Mouse (Mus musculus): ENCODE measurements around the gene Arl4c.
A peak's percentile ranks its signal among the peaks of the same experiment; 100 is the strongest.
"Not testable (repeated sequence)": the region's sequence is repeated elsewhere in the genome, so short reads cannot be mapped to it uniquely, and the experiment has no call there.

Arl4c gene

GRCm38 (mm10) chr1:88655473-88656095, 46.4 kb downstream of the Arl4c start:
- ATAC-seq (ENCODE audit: low TSS enrichment): no peak

DNA sequence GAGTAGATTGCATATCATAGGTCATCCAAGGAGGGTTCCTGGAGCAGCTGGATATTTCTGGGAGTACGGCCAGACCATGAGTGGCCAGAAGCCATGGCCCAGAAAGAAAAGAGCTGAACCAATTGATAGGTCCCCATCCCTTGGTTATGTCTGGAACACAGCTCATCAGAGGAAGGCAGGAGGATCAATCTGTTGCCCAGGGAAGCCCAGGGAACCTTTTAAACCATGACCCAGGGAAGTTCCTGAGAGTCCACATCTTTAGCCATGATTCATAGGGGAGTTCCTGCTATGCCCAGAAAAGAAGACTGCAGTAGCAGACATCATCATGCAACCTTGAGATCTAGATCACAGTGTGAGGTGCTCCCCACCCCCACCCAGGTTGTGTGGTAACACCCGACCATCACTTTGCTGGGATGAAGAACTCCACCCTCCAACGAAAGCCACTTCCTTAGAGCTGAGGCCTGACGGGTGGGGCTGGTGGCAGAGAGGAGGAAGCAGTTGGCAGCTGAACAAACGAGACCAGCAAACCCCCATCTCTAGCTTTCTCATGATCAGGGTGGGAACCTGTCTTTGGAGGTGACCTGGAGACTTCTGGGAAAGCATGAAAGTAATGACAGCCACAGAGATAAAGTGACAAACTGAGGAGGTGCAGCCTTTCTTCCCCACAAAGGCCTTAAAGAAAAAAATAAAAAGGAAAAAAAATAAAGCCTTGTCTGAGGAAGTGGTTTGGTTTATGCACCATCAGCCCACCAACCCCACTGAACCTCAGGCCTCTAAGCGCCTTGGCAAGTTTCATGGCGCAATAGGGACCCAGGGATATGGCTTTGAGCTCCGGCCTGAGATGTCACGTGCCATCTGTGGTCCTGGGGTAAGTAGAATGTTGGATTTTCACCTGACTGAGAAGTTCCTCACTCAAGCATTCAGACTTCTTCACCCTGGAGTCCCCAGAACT, 47.2 kb downstream of the Arl4c start:
- ATAC-seq (ENCODE audit: low TSS enrichment): no peak

DNA sequence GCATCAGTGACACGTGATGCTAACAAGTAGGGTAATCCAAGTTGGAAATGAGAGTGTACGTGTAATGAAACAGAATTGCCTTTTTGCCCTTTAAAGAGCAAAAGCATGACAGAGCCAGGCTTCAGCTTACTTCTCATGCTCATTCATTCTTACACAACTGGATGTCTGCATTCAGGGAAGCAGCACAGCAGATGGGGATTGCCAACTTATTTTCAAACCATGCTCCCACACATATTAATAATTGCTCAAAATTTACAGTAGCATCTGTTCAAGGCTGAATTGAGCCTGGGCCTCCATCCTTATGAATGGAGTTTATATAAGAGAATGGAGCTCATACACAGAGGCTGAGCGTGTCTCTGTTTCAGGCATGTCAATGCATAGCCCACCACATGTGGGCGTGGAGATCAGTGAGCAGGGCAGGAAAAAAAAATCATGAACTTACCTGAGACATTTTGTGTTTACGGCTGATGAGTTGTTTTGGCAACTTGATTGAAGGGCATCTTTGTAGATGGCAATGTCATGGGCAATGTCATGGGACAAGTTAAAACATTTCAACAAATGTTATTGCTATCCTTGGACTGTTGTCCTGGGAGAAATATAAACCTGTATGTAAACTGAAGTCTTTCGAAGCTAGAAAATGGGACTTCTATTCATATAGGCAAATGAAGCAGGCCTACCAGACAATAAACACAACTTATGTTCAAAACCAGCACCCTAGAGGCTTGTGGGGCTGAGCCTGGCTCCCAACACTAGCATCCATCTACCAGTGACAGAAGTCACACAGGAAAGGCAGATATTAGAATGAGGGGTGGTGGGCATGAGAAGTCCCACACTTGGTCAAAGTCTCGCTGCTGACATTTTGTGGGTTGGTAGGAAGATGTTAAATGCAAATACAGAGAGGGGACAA, 48.2 kb downstream of the Arl4c start:
- no peak for ATAC-seq (ENCODE audit: low TSS enrichment)

- ATAC-seq (ENCODE audit: low TSS enrichment): peak; percentile 58
These were observed 49.3 kb downstream of the Arl4c start for GRCm38 (mm10) chr1:88652682-88653081.

DNA sequence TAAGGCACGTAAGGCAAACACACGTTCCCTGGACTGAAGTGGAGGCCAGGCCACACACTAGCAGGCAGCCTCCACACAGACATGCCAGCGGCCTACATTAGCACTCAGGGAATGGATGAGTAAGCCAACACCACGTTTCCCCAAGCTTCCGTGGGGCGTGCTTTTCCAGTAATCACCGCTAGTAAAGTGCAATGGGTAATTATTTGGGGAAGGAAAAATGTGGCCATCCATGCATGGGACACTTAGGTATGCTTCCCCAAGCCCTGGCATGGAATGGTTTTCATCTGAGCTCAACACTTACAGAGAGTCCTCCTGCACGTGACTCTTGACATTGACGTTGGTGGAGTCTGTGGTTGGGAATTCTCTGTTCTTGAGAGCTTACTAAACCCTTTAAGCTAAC, 50.4 kb downstream of the Arl4c start:
- ATAC-seq (ENCODE audit: low TSS enrichment): no peak

- no peak for ATAC-seq (ENCODE audit: low TSS enrichment)
These were observed 53.3 kb downstream of the Arl4c start for GRCm38 (mm10) chr1:88648742-88649141.

- no peak for ATAC-seq (ENCODE audit: low TSS enrichment)
These were observed 56.4 kb downstream of the Arl4c start for GRCm38 (mm10) chr1:88645599-88646119.

GRCm38 (mm10) chr1:88644417-88644816, 57.6 kb downstream of the Arl4c start:
- no peak for ATAC-seq (ENCODE audit: low TSS enrichment)

DNA sequence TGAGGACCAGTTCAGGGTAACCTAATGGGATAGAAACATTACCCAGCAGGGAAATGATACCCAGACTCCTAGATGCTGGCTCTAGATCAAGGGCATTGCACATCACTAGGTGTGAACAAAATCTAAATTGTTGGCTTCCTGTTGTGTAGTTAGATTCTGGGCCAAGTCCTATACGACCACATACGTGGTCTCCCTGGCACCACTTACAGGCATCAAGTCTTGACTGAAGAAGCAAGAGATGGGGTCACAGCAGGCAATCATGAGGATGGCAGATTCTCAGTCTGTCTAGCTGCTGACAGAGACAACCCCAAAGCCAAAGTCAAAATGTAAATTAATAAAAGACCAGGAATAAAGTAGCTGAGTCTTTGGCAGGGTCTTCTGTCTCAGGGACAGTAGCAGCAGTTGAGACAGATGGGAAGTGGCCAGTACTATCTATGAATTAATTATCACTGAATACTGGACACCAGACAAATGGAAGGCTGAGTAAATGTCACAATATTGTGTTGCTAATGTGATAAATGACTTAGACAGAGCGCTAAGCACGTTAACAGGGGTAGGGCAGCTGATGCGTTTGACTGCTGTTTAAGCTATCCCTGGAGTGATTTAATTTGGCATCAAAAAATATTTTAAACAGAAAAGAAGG, 58.7 kb downstream of the Arl4c start:
- no peak for ATAC-seq (ENCODE audit: low TSS enrichment)

DNA sequence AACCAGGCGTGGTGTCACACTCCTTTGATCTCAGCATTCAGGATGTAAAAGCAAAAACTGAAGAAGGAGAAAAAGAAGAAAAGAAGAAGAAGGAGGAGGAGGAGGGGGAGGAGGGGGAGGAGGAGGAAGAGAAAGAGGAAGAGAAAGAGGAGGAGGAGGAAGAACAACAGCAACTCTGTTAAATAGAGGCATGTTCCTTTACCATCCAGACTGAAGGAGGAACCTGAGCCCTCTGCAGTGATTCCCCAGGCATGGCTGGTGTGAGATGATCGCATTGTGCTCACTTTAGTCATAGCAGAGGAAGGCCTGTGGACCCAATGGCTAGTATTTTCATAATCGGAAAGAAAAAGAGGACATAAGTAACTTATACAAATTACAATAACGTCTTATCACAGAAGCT, 59.3 kb downstream of the Arl4c start:
- no peak for ATAC-seq (ENCODE audit: low TSS enrichment)

DNA sequence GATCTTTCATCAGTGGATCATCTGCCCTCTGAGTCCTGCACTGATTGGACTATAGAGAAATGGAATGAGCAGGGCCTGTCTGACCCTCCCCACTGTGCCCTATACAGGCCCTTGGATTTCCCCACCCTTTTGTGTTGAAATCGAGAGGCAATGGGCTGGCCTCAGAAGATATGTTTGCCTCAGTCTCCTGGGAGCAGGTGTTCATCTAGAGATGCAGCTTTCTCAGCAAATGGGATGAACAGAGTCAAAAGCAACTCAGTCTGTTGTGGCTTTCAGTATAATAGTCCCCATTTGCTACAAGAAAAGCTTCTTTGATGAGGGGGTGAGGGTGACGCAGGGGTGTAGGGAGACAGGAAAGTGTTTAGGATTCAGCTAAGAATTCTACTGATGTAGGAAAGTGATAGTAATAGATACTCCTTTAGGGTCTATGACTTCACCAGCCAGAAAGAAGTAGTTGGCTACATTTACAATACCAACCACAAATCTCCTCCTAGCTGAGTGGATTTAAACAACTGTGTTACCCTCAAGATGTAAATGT, 60.3 kb downstream of the Arl4c start:
- no peak for ATAC-seq (ENCODE audit: low TSS enrichment)

- no peak for ATAC-seq (ENCODE audit: low TSS enrichment)
These were observed 60.8 kb downstream of the Arl4c start for GRCm38 (mm10) chr1:88641194-88641593.

- ATAC-seq (ENCODE audit: low TSS enrichment): no peak
These were observed 62.4 kb downstream of the Arl4c start for GRCm38 (mm10) chr1:88639432-88640281.

- no peak for ATAC-seq (ENCODE audit: low TSS enrichment)
These were observed 63.4 kb downstream of the Arl4c start for GRCm38 (mm10) chr1:88638622-88639021.

GRCm38 (mm10) chr1:88636579-88637161, 65.4 kb downstream of the Arl4c start:
- ATAC-seq (ENCODE audit: low TSS enrichment): not testable (repeated sequence)

GRCm38 (mm10) chr1:88635659-88636058, 66.4 kb downstream of the Arl4c start:
- ATAC-seq (ENCODE audit: low TSS enrichment): no peak

DNA sequence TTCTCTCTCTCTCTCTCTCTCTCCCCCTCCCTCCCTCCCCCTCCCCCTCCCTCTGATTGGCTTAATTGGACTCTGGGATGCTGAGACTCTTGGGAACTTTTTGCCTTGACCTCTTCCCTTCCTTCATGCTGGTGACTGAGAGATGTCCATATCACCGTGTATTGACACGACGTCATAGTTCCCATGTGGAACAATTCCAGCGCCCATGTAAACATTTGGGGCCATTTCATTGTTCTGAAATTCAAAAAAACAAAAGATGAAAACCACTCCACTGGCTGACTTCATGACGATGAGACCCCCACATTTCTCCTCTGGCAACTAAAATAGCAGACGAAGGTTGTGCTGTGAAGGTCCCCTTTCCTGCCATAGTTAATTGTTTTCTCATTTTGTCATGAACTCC, 69.2 kb downstream of the Arl4c start:
- no peak for ATAC-seq (ENCODE audit: low TSS enrichment)

DNA sequence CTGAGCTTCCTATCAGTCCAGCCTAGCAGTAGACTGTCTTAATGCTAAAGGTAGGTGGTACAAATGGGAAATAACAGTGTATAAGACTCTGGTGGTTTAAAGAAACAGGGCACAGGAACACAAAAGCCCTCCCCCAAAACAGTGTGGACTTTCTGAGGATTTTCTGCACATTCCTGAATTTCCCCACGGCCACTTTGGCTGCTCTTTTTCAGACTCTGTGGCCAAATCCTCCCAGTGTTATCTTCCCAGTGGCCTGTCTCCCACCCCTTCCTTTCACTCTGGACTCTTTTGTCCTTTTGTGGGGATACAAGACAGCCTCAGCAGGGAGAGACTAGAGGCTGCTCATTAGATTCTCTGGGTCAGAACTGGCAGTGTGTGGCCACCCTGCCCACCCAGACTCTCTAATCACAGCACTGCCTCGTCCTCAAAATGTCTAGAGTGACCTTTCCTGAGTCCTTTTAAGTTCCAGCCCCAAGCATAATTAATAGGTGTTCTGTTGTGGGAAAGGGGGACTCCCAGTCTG, 72.0 kb downstream of the Arl4c start:
- ATAC-seq (ENCODE audit: low TSS enrichment): no peak

- no peak for ATAC-seq (ENCODE audit: low TSS enrichment)
These were observed 76.8 kb downstream of the Arl4c start for GRCm38 (mm10) chr1:88625190-88625589.

DNA sequence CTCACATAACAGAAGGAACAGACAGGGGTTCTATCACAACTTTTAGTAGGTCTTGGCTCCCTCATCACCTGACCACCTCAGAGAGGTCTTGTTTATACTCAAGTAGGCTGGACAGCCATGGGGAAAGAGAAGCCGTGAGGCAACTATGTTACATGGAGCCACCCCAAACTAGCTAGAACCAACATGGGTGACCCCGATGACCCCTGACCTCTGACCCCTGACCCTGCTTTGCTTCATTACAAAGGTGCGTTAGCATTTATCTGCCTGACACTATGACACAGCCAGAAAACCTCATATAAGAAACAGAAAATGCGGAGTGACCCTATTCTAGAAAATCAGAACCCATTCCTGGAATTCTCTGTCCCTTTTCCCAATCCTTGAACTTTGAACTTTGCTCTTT, 77.6 kb downstream of the Arl4c start:
- no peak for ATAC-seq (ENCODE audit: low TSS enrichment)

Measured in frontal cortex, adult (tissue).